Mouse (Mus musculus) heart, postnatal 14 days (tissue): ENCODE data around the gene Alkbh7. TPM values are rescaled to one million over a fixed set of nuclear protein-coding genes. Genes with fewer than 3 reads are reported as not detected.

Experiments
- DNase-seq, 2 experiments: peaks; one replicate each; pipeline ENCODE4 v3.0.0; 2021 to 2022
- intact Hi-C: fragments of 180-260 bp; cut with DNase I; formaldehyde crosslinking; loops from one replicate; pipeline ENCODE4 v1.15.1; 2025
- total RNA-seq, 2 experiments: library from RNA; stranded (reverse); gene quantifications; 2 replicates each; pipeline ENCODE4 v1.2.3; 2021

The Alkbh7 gene
- total RNA-seq, 2 experiments from 2014 or later: 49.6 to 52.8 TPM

GRCm38 (mm10) chr17:57019693-57020092 lies 22.6 kb downstream of the Alkbh7 start:
- intact Hi-C loops: no loop called here

GRCm38 (mm10) chr17:57020960-57021359 lies 23.8 kb downstream of the Alkbh7 start:
- DNase-seq: no peak
- intact Hi-C loops: no loop called here

More at GRCm38 (mm10) chr17:57019693-57020092, 22.6 kb downstream of the Alkbh7 start:
- no peak for DNase-seq

GRCm38 (mm10) chr17:57027471-57027870 lies 30.3 kb downstream of the Alkbh7 start:
- no peak for DNase-seq
- intact Hi-C loops: no loop called here

- peak; percentile 20 to 29 for DNase-seq
- intact Hi-C loops: loop anchor here (1.0 kb wide), 1 partner anchor 18 kb away; the partner anchor contains the start of genes Gm17949 and Gtf2f1
Measured at GRCm38 (mm10) chr17:57029691-57030090, 32.6 kb downstream of the Alkbh7 start.

- intact Hi-C loops: loop anchor here (1.0 kb wide), 1 partner anchor 20 kb away; the partner anchor contains the start of genes Gm17949 and Gtf2f1
- peak; percentile 54 to 58 for DNase-seq
Measured at GRCm38 (mm10) chr17:57030931-57031660, 34.0 kb downstream of the Alkbh7 start, which contains the start of gene Khsrp. Gene Khsrp, minus strand, starts transcription at chr17:57031522.

GRCm38 (mm10) chr17:57031661-57032420 lies 34.7 kb downstream of the Alkbh7 start:
- peak; percentile 98 for DNase-seq
- intact Hi-C loops: loop anchor here (2.0 kb wide), 1 partner anchor 25 kb away; no protein-coding TSS in a partner anchor

GRCm38 (mm10) chr17:57032854-57033253 lies 35.7 kb downstream of the Alkbh7 start:
- intact Hi-C loops: loop anchor here (2.0 kb wide), 1 partner anchor 24 kb away; no protein-coding TSS in a partner anchor
- no peak for DNase-seq

GRCm38 (mm10) chr17:57038978-57039377 lies 41.8 kb downstream of the Alkbh7 start:
- intact Hi-C loops: no loop called here
- no peak for DNase-seq

- no peak for DNase-seq
- intact Hi-C loops: no loop called here
Measured at GRCm38 (mm10) chr17:57041554-57041953, 44.4 kb downstream of the Alkbh7 start, which contains the start of gene Slc25a41. Gene Slc25a41, minus strand, starts transcription at chr17:57041654.

- intact Hi-C loops: no loop called here
- no peak for DNase-seq
Measured at GRCm38 (mm10) chr17:57047406-57047805, 50.3 kb downstream of the Alkbh7 start.

- intact Hi-C loops: no loop called here
- no peak for DNase-seq
Measured at GRCm38 (mm10) chr17:57048816-57049215, 51.7 kb downstream of the Alkbh7 start.

Other genes with a start within 250 kb of the Alkbh7 start
- gene Nrtn, start 239.8 kb upstream of the Alkbh7 start, total RNA-seq: 10 to 100 TPM; 19.7 to 20.0 TPM
- gene Dus3l, start 232.6 kb upstream of the Alkbh7 start, total RNA-seq: 10 to 100 TPM; 19.6 to 21.6 TPM
- under 1 TPM; 0.48 to 0.49 TPM for gene Prr22, start 227.1 kb upstream of the Alkbh7 start, total RNA-seq
- gene Rfx2, start 166.3 kb upstream of the Alkbh7 start, total RNA-seq: 1 to 10 TPM; 4.3 to 6.0 TPM
- not detected for gene Acsbg2, start 122.9 kb upstream of the Alkbh7 start, total RNA-seq
- not detected for gene 1700061G19Rik, start 121.9 kb upstream of the Alkbh7 start, total RNA-seq
- gene Mllt1, start 61.9 kb upstream of the Alkbh7 start, total RNA-seq: 10 to 100 TPM; 22.0 to 22.7 TPM
- gene Acer1, start 15.2 kb upstream of the Alkbh7 start, total RNA-seq: not detected
- gene Clpp, start 7.0 kb upstream of the Alkbh7 start, total RNA-seq: 10 to 100 TPM; 57.3 to 64.0 TPM
- gene Pspn, start 2.7 kb downstream of the Alkbh7 start, total RNA-seq: not detected
- 10 to 100 TPM; 22.0 to 23.6 TPM for gene Gtf2f1, start 13.9 kb downstream of the Alkbh7 start, total RNA-seq
- not detected for gene Gm17949, start 14.1 kb downstream of the Alkbh7 start, total RNA-seq
- 10 to 100 TPM; 54.7 to 56.7 TPM for gene Khsrp, start 34.2 kb downstream of the Alkbh7 start, total RNA-seq
- gene Slc25a41, start 44.3 kb downstream of the Alkbh7 start, total RNA-seq: not detected
- under 1 TPM; 0.22 to 0.29 TPM for gene Crb3, start 61.8 kb downstream of the Alkbh7 start, total RNA-seq
- 10 to 100 TPM; 69.3 to 73.8 TPM for gene Slc25a23, start 62.5 kb downstream of the Alkbh7 start, total RNA-seq
- 1 to 10 TPM; 2.0 TPM for gene Dennd1c, start 81.2 kb downstream of the Alkbh7 start, total RNA-seq
- 1 to 10 TPM; 3.3 to 3.9 TPM for gene Tubb4a, start 90.4 kb downstream of the Alkbh7 start, total RNA-seq
- gene Tnfsf9, start 108.0 kb downstream of the Alkbh7 start, total RNA-seq: under 1 TPM; 0.36 to 0.44 TPM
- not detected for gene Cd70, start 152.4 kb downstream of the Alkbh7 start, total RNA-seq
- under 1 TPM in 1 of 2 experiments, not detected in 1; 0.22 TPM for gene Tnfsf14, start 196.8 kb downstream of the Alkbh7 start, total RNA-seq
- gene C3, start 230.8 kb downstream of the Alkbh7 start, total RNA-seq: 10 to 100 TPM; 47.9 to 65.0 TPM